Mouse (Mus musculus) liver, embryonic 14.5 days (tissue): Measurements from ENCODE around the gene 2310039H08Rik. TPM values are rescaled to one million over a fixed set of nuclear protein-coding genes. Genes with fewer than 3 reads are reported as not detected.
A peak's percentile ranks its signal among the peaks of the same experiment; 100 is the strongest.

Source experiments
- ATAC-seq: fragments of 200-750 bp; cut with Nextera tagmentation; 2 replicates; pipeline ENCODE4 v1.8.0; 2017; ENCODE audit warnings: moderate number of reproducible peaks, mild to moderate bottlenecking, moderate library complexity; ENCODE audit not compliant: insufficient read depth
- DNase-seq, 3 experiments: peaks; one replicate each; pipeline ENCODE4 v3.0.0-alpha.2; 2012 to 2013; ENCODE audit warnings: low read depth in 3 of 3, low spot score in 3 of 3
- H3K27ac ChIP-seq: fragments of 300-500 bp; sonication (generic); 2 replicates; pipeline ENCODE4 v1.5.1; 2014; ENCODE audit warnings: moderate library complexity, mild to moderate bottlenecking, control low read depth, inconsistent platforms
- H3K27me3 ChIP-seq: fragments of 300-500 bp; sonication (generic); 2 replicates; pipeline ENCODE4 v1.6.1; 2014; ENCODE audit warnings: mild to moderate bottlenecking, low read length, moderate library complexity; ENCODE audit not compliant: control insufficient read depth, insufficient read depth
- H3K36me3 ChIP-seq: fragments of 300-500 bp; sonication (generic); replicated peaks from 2 replicates; pipeline ENCODE4 v1.6.1; 2014; ENCODE audit warnings: low read depth; ENCODE audit not compliant: control insufficient read depth, insufficient read depth
- H3K4me1 ChIP-seq, 2 experiments: fragments of 200-500 bp in 1 of 2; fragments of 300-500 bp in 1 of 2; sonication (generic) in 1 of 2; replicated peaks; 2 replicates each; pipeline ENCODE4 v1.6.1; 2012 to 2014; ENCODE audit warnings: antibody characterized with exemption in 1 of 2, inconsistent platforms in 1 of 2, low read length in 1 of 2; ENCODE audit not compliant: control insufficient read depth in 2 of 2, insufficient read depth in 2 of 2
- H3K4me2 ChIP-seq: fragments of 300-500 bp; sonication (generic); 2 replicates; pipeline ENCODE4 v1.6.1; 2014; ENCODE audit warnings: low read depth, mild to moderate bottlenecking, control low read depth, moderate library complexity
- H3K4me3 ChIP-seq, 2 experiments: fragments of 200-500 bp in 1 of 2; fragments of 300-500 bp in 1 of 2; sonication (generic) in 1 of 2; 2 replicates each; pipeline ENCODE4 v1.5.1; 2012 to 2014; ENCODE audit warnings: low read depth in 2 of 2, low read length in 2 of 2, mild to moderate bottlenecking in 2 of 2, control low read depth in 1 of 2, inconsistent platforms in 1 of 2, moderate library complexity in 1 of 2; ENCODE audit not compliant: insufficient read depth in 1 of 2
- H3K9ac ChIP-seq: fragments of 300-500 bp; sonication (generic); replicated peaks from 2 replicates; pipeline ENCODE4 v1.6.1; 2014; ENCODE audit warnings: mild to moderate bottlenecking, control low read depth, moderate library complexity
- H3K9me3 ChIP-seq: fragments of 300-500 bp; sonication (generic); 2 replicates; pipeline ENCODE4 v1.6.1; 2016; ENCODE audit warnings: low read length, mixed read lengths; ENCODE audit not compliant: control insufficient read depth
- CTCF ChIP-seq: IDR thresholded peaks from 2 replicates; pipeline ENCODE4 v1.5.1; 2016; ENCODE audit warnings: antibody characterized with exemption, low read depth, control low read depth
- EP300 ChIP-seq: IDR thresholded peaks from 2 replicates; pipeline ENCODE4 v1.6.1; 2016; ENCODE audit warnings: antibody characterized with exemption, low read depth
- WGBS: fragments of 180-500 bp; shearing (Covaris S2); extraction: QIAGEN DNeasy Blood & Tissue Kit; methylation state at CpG from one replicate; pipeline ENCODE4 v1.1.7; 2014; ENCODE audit not compliant: insufficient replicate concordance; 5-methylcytosine and 5-hydroxymethylcytosine counted together
- polyA plus RNA-seq, 2 experiments: library from polyadenylated mRNA; depleted of rRNA in 1 of 2; stranded (reverse) in 1 of 2; unstranded in 1 of 2; fragments of >200 nt; fragmentation: Nextera tagmentation in 1 of 2; extraction: Ambion mirVana in 1 of 2; gene quantifications; 2 replicates each; pipeline versions ENCODE4 v1.2.1 to v1.2.3; 2012 to 2014

Gene 2310039H08Rik
- polyA plus RNA-seq, 2 experiments, result 36.7 to 62.7 TPM

GRCm38 (mm10) chr17:46817734-46818158 lies 45.3 kb downstream of the 2310039H08Rik start:
- H3K4me3 ChIP-seq, result peak overlapping the region; percentile 0 to 31; a peak in 2 of 4 replicates
- DNase-seq, result peak; percentile 60 to 66 (median 65)
- 19% methylated on average over 12 of the region's 12 CpGs for WGBS

DNA sequence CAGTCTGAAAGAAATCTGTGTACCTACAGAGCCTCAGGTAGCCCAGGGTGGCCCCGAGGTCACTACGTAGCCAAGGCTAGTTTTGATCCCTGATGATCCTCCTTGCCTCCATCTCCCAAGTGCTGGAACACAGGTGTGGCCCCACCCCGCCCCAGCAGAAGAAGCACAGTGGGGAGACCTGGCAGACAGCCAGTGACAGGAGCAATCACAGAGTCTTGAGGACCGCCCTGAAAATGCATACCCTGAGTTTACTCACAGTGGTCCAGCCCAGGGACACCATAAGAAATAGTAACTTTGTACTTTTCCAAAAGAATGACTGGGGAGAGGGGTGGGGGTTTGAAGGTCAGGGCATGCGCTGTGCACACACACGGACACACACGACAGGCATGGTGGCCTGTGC lies 48.2 kb downstream of the 2310039H08Rik start:
- Histone ChIP-seq H3K4me2 (no peak overlapping the region), H3K27me3 (no peaks in the 10 kb centered on the region), H3K27ac (no peak overlapping the region), H3K36me3 (peaks cover 29% of the 10 kb centered on the region), H3K4me1 (peaks cover 17 to 26% of the 10 kb centered on the region in 2 experiments), H3K9ac (no peak overlapping the region), H3K4me3 (no peak overlapping the region), H3K9me3 (no peaks in the 10 kb centered on the region)
- DNase-seq (no peak), ATAC-seq (no peak)
- 87% methylated on average over 7 of the region's 7 CpGs for WGBS
- TF ChIP-seq EP300 (no peak), CTCF (no peak)

More at GRCm38 (mm10) chr17:46817734-46818158, 45.3 kb downstream of the 2310039H08Rik start:
- Histone ChIP-seq H3K4me2 (peak overlapping the region; percentile 69), H3K4me1 (peaks cover 17 to 28% of the 10 kb centered on the region in 2 experiments), H3K9ac (peak overlapping the region; percentile 61), H3K27ac (peak overlapping the region; percentile 86), H3K9me3 (no peaks in the 10 kb centered on the region), H3K27me3 (no peaks in the 10 kb centered on the region), H3K36me3 (peaks cover 8% of the 10 kb centered on the region)
- peak; percentile 95 for ATAC-seq
- peak; percentile 82 for TF ChIP-seq EP300
- no peak for TF ChIP-seq CTCF

Other genes with a start within 250 kb of the 2310039H08Rik start
- 0.59 and 0.92 TPM in 2 replicates for gene Cul9, start 226.2 kb upstream of the 2310039H08Rik start, polyA plus RNA-seq (2012; rRNA removed)
- 0.34 and 0.46 TPM in 2 replicates for gene Cul9, start 226.2 kb upstream of the 2310039H08Rik start, polyA plus RNA-seq (2014; fragmentation: Nextera tagmentation; extraction: Ambion mirVana)
- 16.0 and 22.0 TPM in 2 replicates for gene Srf, start 216.5 kb upstream of the 2310039H08Rik start, polyA plus RNA-seq (2012; rRNA removed)
- gene Srf, start 216.5 kb upstream of the 2310039H08Rik start, polyA plus RNA-seq (2014; fragmentation: Nextera tagmentation; extraction: Ambion mirVana), result 2.5 and 2.6 TPM in 2 replicates
- 3.6 and 3.7 TPM in 2 replicates for gene Ptk7, start 143.1 kb upstream of the 2310039H08Rik start, polyA plus RNA-seq (2012; rRNA removed)
- 3.0 and 3.4 TPM in 2 replicates for gene Ptk7, start 143.1 kb upstream of the 2310039H08Rik start, polyA plus RNA-seq (2014; fragmentation: Nextera tagmentation; extraction: Ambion mirVana)
- 3.4 and 3.5 TPM in 2 replicates for gene Klc4, start 126.6 kb upstream of the 2310039H08Rik start, polyA plus RNA-seq (2012; rRNA removed)
- 5.2 and 5.5 TPM in 2 replicates for gene Klc4, start 126.6 kb upstream of the 2310039H08Rik start, polyA plus RNA-seq (2014; fragmentation: Nextera tagmentation; extraction: Ambion mirVana)
- gene Mrpl2, start 126.4 kb upstream of the 2310039H08Rik start, polyA plus RNA-seq (2012; rRNA removed), result 36.1 and 46.6 TPM in 2 replicates
- gene Mrpl2, start 126.4 kb upstream of the 2310039H08Rik start, polyA plus RNA-seq (2014; fragmentation: Nextera tagmentation; extraction: Ambion mirVana), result 84.6 and 91.0 TPM in 2 replicates
- gene Cul7, start 122.3 kb upstream of the 2310039H08Rik start, polyA plus RNA-seq (2012; rRNA removed), result 11.3 and 14.9 TPM in 2 replicates
- gene Cul7, start 122.3 kb upstream of the 2310039H08Rik start, polyA plus RNA-seq (2014; fragmentation: Nextera tagmentation; extraction: Ambion mirVana), result 7.1 and 8.3 TPM in 2 replicates
- gene Rrp36, start 98.3 kb upstream of the 2310039H08Rik start, polyA plus RNA-seq (2012; rRNA removed), result 16.4 and 20.3 TPM in 2 replicates
- gene Rrp36, start 98.3 kb upstream of the 2310039H08Rik start, polyA plus RNA-seq (2014; fragmentation: Nextera tagmentation; extraction: Ambion mirVana), result 11.4 and 14.0 TPM in 2 replicates
- gene Mea1, start 93.8 kb upstream of the 2310039H08Rik start, polyA plus RNA-seq (2012; rRNA removed), result 27.3 and 34.4 TPM in 2 replicates
- 61.7 and 62.4 TPM in 2 replicates for gene Mea1, start 93.8 kb upstream of the 2310039H08Rik start, polyA plus RNA-seq (2014; fragmentation: Nextera tagmentation; extraction: Ambion mirVana)
- gene Klhdc3, start 91.7 kb upstream of the 2310039H08Rik start, polyA plus RNA-seq (2012; rRNA removed), result 40.2 and 41.5 TPM in 2 replicates
- 46.3 and 49.4 TPM in 2 replicates for gene Klhdc3, start 91.7 kb upstream of the 2310039H08Rik start, polyA plus RNA-seq (2014; fragmentation: Nextera tagmentation; extraction: Ambion mirVana)
- 21.3 and 24.1 TPM in 2 replicates for gene Ppp2r5d, start 67.5 kb upstream of the 2310039H08Rik start, polyA plus RNA-seq (2012; rRNA removed)
- gene Ppp2r5d, start 67.5 kb upstream of the 2310039H08Rik start, polyA plus RNA-seq (2014; fragmentation: Nextera tagmentation; extraction: Ambion mirVana), result 23.6 and 24.4 TPM in 2 replicates
- 9.3 and 9.6 TPM in 2 replicates for gene Pex6, start 61.2 kb upstream of the 2310039H08Rik start, polyA plus RNA-seq (2012; rRNA removed)
- 5.3 and 7.1 TPM in 2 replicates for gene Pex6, start 61.2 kb upstream of the 2310039H08Rik start, polyA plus RNA-seq (2014; fragmentation: Nextera tagmentation; extraction: Ambion mirVana)
- 15.7 and 18.3 TPM in 2 replicates for gene Gnmt, start 43.5 kb upstream of the 2310039H08Rik start, polyA plus RNA-seq (2012; rRNA removed)
- 30.8 and 31.2 TPM in 2 replicates for gene Gnmt, start 43.5 kb upstream of the 2310039H08Rik start, polyA plus RNA-seq (2014; fragmentation: Nextera tagmentation; extraction: Ambion mirVana)
- gene Cnpy3, start 20.4 kb upstream of the 2310039H08Rik start, polyA plus RNA-seq (2012; rRNA removed), result 15.0 and 18.0 TPM in 2 replicates
- gene Cnpy3, start 20.4 kb upstream of the 2310039H08Rik start, polyA plus RNA-seq (2014; fragmentation: Nextera tagmentation; extraction: Ambion mirVana), result 17.7 and 20.7 TPM in 2 replicates
- gene Ptcra, start 8.9 kb upstream of the 2310039H08Rik start, polyA plus RNA-seq (2012; rRNA removed), result 0.04 TPM in 2 replicates
- 0.10 and 0.18 TPM in 2 replicates for gene Ptcra, start 8.9 kb upstream of the 2310039H08Rik start, polyA plus RNA-seq (2014; fragmentation: Nextera tagmentation; extraction: Ambion mirVana)
- gene Rpl7l1, start 10.0 kb downstream of the 2310039H08Rik start, polyA plus RNA-seq (2012; rRNA removed), result 23.2 and 38.0 TPM in 2 replicates
- 65.5 and 75.3 TPM in 2 replicates for gene Rpl7l1, start 10.0 kb downstream of the 2310039H08Rik start, polyA plus RNA-seq (2014; fragmentation: Nextera tagmentation; extraction: Ambion mirVana)
- 2.5 and 3.0 TPM in 2 replicates for gene Bicral, start 85.8 kb downstream of the 2310039H08Rik start, polyA plus RNA-seq (2012; rRNA removed)
- gene Bicral, start 85.8 kb downstream of the 2310039H08Rik start, polyA plus RNA-seq (2014; fragmentation: Nextera tagmentation; extraction: Ambion mirVana), result 3.4 and 3.5 TPM in 2 replicates
- 9.3 and 9.4 TPM in 2 replicates for gene Tbcc, start 118.0 kb downstream of the 2310039H08Rik start, polyA plus RNA-seq (2012; rRNA removed)
- gene Tbcc, start 118.0 kb downstream of the 2310039H08Rik start, polyA plus RNA-seq (2014; fragmentation: Nextera tagmentation; extraction: Ambion mirVana), result 21.8 and 23.1 TPM in 2 replicates
- not detected in 2 replicates for gene Prph2, start 137.8 kb downstream of the 2310039H08Rik start, polyA plus RNA-seq (2012; rRNA removed)
- gene Prph2, start 137.8 kb downstream of the 2310039H08Rik start, polyA plus RNA-seq (2014; fragmentation: Nextera tagmentation; extraction: Ambion mirVana), result not detected in 2 replicates
- 7.2 and 9.7 TPM in 2 replicates for gene Ubr2, start 237.9 kb downstream of the 2310039H08Rik start, polyA plus RNA-seq (2012; rRNA removed)
- 7.3 and 9.5 TPM in 2 replicates for gene Ubr2, start 237.9 kb downstream of the 2310039H08Rik start, polyA plus RNA-seq (2014; fragmentation: Nextera tagmentation; extraction: Ambion mirVana)